Mouse (Mus musculus): ENCODE data around the gene Psmd12.
A peak's percentile ranks its signal among the peaks of the same experiment; 100 is the strongest.

Gene Psmd12

DNA sequence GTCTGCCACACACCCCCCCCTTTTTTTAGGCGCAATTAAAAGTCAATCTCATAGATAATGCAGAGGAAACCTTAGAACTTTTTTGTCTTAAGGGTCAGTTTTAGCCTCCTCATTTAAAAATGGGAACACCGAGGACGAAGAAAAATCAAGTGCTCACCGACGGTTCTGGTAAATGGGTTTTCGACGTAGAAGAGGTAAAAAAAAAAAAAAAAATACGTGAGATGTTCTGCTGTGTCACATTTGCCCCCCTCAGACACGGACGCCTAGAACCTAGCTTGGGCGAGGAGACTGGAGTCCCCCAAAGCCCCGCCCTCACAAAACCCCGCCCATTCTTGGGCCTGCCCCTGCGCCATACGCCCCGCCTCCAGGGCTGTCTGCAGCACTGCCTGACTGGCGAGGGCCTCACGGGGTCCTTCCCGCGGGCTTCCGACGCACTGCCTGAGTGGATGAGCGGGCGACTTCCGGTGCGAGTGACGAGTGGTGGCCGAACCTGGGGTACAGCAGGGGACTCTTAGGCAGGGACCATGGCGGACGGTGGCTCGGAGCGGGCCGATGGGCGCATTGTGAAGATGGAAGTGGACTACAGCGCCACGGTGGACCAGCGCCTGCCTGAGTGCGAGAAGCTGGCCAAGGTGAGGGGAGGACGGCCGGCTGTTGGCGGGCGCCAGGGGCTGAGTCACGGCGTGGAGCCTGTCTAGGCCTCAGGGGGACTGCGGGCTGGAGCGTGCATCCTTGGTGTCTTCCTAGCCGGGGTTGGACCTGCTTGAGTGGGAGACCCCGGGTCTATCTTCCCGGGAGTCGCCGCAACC is at the start of gene Psmd12:
Gene Psmd12, plus strand, starts transcription at position 432 of the 809 bp plus-strand sequence.
- ATAC-seq (ENCODE audit: low TSS enrichment): peak; percentile 100

GRCm38 (mm10) chr11:107431197-107431965 is 47.9 kb upstream of the Psmd12 start:
- ATAC-seq (ENCODE audit: low TSS enrichment): no peak

GRCm38 (mm10) chr11:107435776-107436449 is 43.4 kb upstream of the Psmd12 start:
- ATAC-seq (ENCODE audit: low TSS enrichment): no peak

DNA sequence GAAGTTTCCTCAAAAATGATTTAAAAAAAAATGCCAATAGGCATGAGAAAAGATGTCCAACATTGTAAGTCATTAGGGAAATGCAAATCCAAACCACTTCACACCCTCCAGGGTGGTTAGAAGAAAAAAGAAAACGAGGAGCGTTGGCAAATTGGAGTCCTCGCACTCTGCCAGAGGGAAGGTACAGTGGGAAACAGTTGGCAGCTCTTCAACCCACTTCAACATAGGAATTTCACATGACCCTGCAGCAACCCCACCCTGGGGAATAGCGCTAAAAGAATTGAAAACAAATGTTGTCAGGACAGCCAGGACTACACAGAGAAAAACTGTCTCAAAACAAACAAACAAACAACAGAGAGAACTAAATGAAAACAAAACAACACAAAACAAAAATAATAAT is 41.6 kb upstream of the Psmd12 start:
- no peak for ATAC-seq (ENCODE audit: low TSS enrichment)

GRCm38 (mm10) chr11:107438140-107438539 is 41.1 kb upstream of the Psmd12 start:
- no peak for ATAC-seq (ENCODE audit: low TSS enrichment)

DNA sequence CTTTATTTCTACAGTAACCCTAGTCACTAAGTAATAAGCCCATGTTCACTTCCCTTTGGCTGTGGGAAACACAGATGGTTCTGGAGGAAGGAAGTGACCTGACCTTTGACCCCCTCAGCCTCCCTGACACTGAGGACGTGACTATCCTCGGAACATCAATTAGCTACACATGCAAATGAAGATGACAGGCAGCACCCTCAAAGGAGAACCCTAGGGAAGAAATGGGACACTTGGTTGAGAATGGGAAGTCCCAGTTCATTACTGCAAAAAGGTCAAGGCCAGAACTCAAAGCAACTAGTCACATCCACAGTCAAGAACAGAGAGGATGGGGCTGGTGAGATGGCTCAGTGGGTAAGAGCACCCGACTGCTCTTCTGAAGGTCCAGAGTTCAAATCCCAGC is 38.2 kb upstream of the Psmd12 start:
- ATAC-seq (ENCODE audit: low TSS enrichment): no peak

GRCm38 (mm10) chr11:107443121-107444095 is 35.9 kb upstream of the Psmd12 start:
- no peak for ATAC-seq (ENCODE audit: low TSS enrichment)

DNA sequence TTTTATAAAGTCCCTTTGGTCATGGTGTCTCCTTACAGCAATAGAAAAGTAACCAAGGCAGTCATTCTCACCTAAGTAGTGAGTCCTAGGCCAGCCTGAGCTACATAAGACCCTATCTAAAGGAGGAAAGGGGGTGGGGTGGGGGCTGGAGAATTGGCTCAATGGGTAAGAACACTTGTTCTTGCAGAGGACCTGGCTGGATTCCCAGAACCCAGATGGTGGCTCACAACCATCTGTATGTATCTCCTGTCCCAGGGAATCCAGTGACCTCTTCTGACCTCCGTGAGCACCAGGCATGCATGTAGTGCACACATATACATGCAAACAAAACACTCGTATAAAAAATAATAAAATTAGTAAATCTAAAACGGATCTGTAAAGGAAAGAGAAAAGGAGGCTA is 33.6 kb upstream of the Psmd12 start:
- no peak for ATAC-seq (ENCODE audit: low TSS enrichment)

DNA sequence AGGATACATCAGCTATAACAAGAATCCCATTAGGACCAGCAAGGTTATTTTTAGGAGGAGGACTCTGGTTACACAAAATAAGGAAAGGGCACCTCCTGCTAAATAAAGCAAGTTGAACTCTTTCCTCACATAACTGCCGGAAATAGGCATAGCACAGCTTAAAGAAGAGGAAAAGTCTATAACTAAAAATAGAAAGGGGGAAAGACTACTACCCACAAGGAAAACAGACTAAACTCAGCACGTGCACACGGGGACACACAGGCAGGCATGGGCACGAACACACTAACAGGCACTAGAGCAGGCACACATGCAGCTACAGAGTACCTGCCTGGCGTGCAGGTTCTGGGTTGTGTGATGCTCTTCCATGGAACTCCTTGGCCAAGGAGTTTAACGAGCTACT is 32.6 kb upstream of the Psmd12 start:
- no peak for ATAC-seq (ENCODE audit: low TSS enrichment)

- no peak for ATAC-seq (ENCODE audit: low TSS enrichment)
Measured at GRCm38 (mm10) chr11:107447349-107447748, 31.9 kb upstream of the Psmd12 start.

DNA sequence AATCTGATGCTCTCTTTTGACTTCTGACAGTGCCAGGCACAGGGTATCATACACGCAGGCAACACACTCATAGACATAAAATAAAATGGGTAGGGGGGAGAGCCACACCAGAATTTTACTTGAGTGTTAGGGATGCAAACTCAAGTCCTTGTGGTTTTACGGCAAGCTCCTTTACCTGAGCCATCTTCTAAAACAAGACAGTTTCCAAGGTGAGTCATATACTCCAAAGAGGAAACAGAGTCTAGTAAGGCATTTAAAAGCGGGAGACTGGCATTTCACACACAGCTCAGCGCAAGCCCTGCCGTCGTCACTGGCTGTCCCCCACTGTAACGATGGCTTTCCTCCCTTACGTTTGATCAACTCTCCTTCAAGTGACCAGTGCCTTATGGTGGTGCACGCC is 31.4 kb upstream of the Psmd12 start:
- ATAC-seq (ENCODE audit: low TSS enrichment): no peak

DNA sequence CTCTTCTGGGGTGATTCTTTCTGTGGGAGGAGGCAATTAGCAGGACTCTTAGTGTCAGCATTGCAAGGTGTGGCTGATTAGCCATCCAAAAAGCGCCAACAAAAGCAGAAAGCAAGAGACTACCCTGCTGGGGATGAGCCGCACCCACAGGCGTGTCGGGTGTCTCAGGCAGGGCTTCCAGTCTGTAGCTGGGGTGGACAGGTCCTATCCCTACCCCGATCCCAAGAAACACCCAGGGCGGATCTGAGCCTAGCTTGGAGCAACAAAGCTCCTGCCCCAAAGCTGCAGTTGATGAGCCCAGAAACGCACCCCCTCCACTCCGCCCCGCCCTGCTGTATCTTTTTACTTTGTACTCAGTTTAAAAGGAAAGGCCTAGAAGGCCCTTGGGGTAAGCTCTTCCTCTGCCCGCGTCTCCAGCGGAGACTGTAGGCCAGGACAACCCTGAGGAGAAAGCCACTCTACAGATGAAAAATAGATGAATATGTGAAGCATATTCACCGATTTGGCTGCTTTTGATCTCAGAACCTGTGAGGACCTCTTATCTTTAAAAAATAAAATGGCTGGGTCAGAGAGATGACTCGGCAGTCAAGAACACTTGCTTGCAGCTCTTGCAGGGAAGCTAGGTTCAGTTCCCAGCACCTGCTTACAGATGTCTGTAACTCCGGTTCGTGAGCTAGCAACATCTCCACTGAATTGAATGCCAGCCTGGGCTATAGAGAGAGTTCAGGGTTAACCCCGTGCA is 29.9 kb upstream of the Psmd12 start:
- no peak for ATAC-seq (ENCODE audit: low TSS enrichment)

DNA sequence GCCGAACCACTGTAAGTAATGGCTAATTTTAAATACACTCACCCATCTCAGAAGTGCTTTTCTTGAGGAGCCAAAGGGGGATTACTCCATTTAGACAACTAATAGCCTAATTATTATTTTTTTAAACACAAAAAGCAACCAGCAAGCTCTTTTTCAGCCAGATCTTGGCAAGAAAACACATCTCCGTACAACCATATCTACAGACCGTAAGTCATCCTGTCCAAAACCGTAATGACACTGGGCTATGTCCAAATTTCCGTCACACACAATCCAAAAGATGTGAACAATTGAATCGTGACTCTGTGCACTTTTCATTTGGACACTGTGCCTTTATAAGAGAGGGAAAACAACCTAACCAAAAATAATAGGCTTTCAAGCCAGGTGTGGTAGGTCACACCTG is 29.2 kb upstream of the Psmd12 start:
- no peak for ATAC-seq (ENCODE audit: low TSS enrichment)

DNA sequence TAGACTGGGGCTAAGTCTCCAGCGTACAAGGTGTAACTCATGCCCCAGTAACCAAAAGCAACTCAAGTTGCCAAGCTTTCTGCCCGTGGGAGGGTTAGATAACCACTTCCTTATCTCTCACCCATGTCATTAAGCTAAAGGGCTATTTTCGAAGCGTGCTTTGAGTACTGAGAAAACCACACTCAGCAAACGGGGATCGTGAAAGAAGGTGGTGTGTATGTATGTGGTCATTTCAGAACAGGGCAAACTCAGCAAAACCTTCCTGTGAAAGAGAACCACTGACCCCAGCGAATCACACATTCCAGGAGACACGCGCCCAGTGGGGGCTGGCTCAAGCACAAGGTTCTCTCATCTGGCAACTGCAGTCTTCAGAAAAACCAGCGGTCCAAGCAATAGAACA is 28.2 kb upstream of the Psmd12 start:
- ATAC-seq (ENCODE audit: low TSS enrichment): no peak

- ATAC-seq (ENCODE audit: low TSS enrichment): no peak
Measured at GRCm38 (mm10) chr11:107452053-107452452, 27.2 kb upstream of the Psmd12 start.

DNA sequence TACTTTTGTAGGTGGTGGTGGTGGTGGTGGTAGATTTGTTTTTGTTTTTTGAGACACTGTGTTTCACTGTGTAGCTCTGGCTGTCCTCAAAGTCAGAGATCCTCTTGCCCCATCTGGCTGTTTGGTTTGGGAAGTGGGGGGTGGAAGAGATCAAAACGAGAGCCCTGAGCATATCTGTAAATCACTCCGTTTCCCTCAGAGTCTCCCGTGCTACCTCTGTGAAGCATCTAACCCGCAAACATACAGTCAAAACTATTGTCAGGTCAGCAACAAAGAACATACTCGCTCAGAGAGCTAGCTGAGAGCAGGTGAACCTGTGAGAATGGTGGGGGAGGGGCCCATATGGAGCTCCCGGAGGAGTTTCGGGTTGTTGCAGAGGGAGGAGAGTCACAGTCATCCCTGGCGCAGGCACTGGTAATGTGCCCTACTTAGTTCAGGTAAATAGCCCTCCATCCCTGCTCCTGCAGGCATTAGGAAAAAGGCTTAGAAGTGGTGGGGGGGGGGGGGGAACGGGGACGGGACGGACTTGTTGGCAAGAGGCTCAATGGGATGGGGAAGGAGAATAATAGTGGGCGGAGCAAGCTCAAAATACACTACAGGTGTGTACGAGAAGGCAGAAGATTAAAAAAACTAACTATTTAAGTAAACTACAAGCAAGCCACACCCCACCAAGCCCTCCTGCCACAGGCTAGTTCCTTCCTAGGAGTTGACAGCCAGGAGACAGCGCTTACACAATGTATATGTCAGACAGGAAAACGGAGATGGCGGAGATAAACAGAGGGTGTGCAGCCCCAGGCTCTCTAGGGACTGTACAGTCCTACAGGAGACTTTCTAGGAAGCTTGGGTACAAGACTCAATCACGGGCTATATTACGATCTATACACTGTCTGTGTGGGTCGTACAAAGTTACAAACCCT is 24.5 kb upstream of the Psmd12 start:
- no peak for ATAC-seq (ENCODE audit: low TSS enrichment)

DNA sequence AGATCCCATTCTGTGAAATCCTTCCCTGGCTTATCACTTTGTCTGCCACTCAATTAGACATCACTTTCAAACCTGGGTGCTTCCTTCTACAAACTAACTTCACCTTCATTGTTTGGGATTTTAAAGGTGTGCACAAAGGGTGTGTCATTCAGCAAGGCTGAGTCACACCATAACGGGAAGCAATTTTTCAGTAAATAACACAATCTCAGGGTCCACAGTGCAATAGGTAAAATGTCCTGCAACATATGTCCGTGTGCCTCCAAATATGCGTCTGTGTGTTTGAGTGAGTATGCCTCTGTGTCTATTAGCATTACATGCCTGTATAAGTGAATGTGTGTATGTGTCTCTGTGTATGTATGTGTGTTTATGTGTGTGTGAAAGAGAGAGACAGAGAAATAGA is 22.0 kb upstream of the Psmd12 start:
- no peak for ATAC-seq (ENCODE audit: low TSS enrichment)

- ATAC-seq (ENCODE audit: low TSS enrichment): no peak
Measured at GRCm38 (mm10) chr11:107458286-107458685, 21.0 kb upstream of the Psmd12 start.

DNA sequence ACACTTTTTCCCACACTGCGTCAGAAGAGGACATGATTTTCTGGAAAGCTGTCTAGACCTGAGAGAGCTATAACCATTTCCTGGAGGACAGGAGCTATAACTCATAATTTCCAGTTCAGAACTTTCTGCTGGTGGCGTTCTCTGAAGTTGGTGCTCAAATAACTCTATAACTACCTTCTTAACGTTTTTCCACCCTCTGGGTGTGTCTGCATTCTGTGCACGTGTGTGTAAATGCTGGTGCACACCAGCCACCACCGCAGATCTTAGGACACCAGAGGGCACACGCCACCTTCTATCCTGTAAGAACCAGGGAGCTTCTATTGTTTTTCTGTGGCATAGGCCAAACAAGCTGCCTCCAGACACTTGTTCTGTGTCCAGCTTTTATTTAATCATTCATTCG is 20.3 kb upstream of the Psmd12 start:
- no peak for ATAC-seq (ENCODE audit: low TSS enrichment)

DNA sequence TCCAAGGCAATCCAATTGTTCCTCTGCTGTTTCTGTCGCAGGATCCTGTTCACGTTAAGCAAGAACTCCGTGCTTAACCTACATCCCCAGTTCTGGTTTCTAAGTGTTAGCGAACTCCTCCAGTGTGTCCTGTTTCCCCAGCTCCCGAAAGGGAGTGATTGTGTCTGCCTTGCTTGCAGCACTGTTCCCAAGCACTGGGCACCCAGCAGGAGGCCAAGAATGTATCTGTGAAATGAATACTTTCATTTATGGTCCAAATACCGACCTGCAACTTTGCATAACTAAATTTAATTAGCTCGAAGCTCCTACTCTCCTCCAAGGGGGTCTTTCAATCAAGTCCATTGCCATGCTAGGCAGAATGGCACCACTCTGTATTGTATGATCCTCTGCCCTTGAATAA is 19.5 kb upstream of the Psmd12 start:
- ATAC-seq (ENCODE audit: low TSS enrichment): no peak
